Mouse (Mus musculus): ENCODE data around the gene Trub2. TPM values are rescaled to one million over a fixed set of nuclear protein-coding genes. Genes with fewer than 3 reads are reported as not detected.

Gene Trub2
- polyA plus RNA-seq, 1 experiment: 42.8 TPM

DNA sequence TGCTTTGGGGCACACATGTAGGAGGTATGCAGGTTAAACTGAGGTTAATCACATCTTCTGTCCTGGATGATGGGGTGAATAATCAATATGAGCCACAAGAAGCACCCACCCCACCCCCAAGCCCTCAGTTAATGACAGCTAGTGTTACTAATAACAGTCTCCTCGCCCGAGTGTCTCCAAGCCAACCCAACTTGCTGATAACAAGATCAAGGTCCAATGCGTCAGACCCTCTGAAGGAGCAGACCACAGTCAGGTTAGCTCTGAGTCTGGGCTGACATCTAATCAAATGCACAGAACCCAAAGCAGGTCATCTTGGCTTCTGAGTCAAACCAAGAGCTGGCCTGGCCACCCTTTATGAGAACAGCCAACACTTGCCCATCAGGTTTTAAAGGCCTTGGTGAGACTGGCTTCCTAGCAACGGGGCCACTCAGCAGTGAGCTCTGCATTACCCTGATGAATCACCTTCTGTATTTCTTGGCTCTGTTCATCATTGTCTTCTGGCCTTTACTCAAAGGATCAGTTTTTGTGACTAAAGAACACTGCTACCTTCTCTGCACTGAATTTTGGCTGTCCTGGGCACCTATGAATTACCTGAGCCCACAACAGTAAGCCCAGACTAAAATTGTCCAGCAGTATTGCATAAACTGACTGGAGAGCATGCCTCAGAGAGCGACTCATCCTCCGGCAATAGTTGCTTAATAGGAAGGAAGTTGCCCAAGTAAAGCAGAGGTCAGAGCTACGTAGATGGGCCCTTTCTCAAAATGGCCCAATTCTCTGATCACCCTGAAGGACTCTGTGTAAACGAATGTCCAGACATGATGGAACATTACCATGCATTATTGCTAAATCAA is 16.5 kb downstream of the Trub2 start:
- 80% methylated on average over 8 of the region's 8 CpGs for WGBS
- TF ChIP-seq POLR2A (IDR thresholded peaks at IDR 0.05; ENCODE audit: borderline replicate concordance, insufficient read depth, low read length) (no peak), CTCF (IDR thresholded peaks at IDR 0.05; ENCODE audit: borderline replicate concordance, insufficient read depth, low read depth, low read length) (no peak)

DNA sequence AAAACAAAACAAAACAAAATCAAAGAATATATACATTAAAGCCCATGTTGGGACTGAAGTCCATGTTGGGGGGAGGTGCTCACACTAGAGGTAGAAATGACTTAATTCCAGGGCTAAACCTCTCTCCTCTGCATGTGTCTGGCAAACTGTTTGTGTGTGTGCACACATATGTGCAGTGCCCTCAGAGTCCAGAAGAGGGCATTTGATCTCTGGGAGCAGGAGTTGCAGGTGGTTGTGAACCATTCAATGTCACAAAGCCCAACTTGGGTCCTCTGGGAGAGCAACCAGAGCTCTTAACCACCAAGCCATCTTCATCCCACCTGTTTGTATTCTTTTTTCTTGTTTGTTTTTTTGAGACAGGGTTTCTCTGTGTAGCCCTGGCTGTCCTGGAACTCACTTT is 18.1 kb downstream of the Trub2 start:
- H3K4me3 ChIP-seq (replicated peaks; ENCODE audit: insufficient read depth, low read depth, low read length): no peak overlapping the region
- no peak overlapping the region for H3K27ac ChIP-seq (ENCODE audit: insufficient read depth, low read length)
- no peaks in the 10 kb centered on the region; the same call in 1 of the 2 replicates for H3K4me1 ChIP-seq (ENCODE audit: control insufficient read depth, insufficient read depth, low read length)
- TF ChIP-seq POLR2A (IDR thresholded peaks at IDR 0.05; ENCODE audit: borderline replicate concordance, insufficient read depth, low read length): no peak
- no peak for TF ChIP-seq CTCF (IDR thresholded peaks at IDR 0.05; ENCODE audit: borderline replicate concordance, insufficient read depth, low read depth, low read length)
- no peaks in the 10 kb centered on the region for H3K27me3 ChIP-seq (ENCODE audit: control insufficient read depth, insufficient read depth, low read length)
- DNase-seq: no peak

More for the DNA sequence above, 16.5 kb downstream of the Trub2 start:
- Histone ChIP-seq H3K27me3 (ENCODE audit: control insufficient read depth, insufficient read depth, low read length) (no peaks in the 10 kb centered on the region), H3K4me3 (replicated peaks; ENCODE audit: insufficient read depth, low read depth, low read length) (no peak overlapping the region), H3K4me1 (ENCODE audit: control insufficient read depth, insufficient read depth, low read length) (no peaks in the 10 kb centered on the region; the same call in 1 of the 2 replicates), H3K27ac (ENCODE audit: insufficient read depth, low read length) (no peak overlapping the region)
- no peak for DNase-seq

DNA sequence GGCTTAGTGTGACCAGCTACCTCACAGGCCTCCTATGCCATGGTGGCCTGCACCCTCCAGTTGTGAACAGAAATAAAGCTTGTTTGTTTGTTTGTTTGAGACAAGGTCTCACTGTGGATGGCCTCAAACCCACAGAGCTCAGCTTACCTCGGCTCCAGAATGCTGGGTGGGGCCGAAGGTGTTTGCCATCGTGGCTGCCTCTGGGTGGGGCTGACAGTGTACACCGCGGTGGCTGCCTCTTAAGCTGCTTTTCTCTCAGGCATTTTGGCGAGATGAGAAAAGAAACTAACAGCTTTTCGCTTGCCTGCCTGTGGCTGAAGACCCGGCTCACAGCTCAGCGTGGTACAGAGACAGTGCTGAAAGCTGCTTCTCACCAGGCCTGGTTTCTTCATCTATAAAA is 19.4 kb downstream of the Trub2 start:
- Histone ChIP-seq H3K4me1 (ENCODE audit: control insufficient read depth, insufficient read depth, low read length) (no peaks in the 10 kb centered on the region; the same call in 1 of the 2 replicates), H3K27ac (ENCODE audit: insufficient read depth, low read length) (no peak overlapping the region), H3K27me3 (ENCODE audit: control insufficient read depth, insufficient read depth, low read length) (no peaks in the 10 kb centered on the region), H3K4me3 (replicated peaks; ENCODE audit: insufficient read depth, low read depth, low read length) (no peak overlapping the region)
- WGBS: 70% methylated on average over 9 of the region's 9 CpGs
- TF ChIP-seq POLR2A (IDR thresholded peaks at IDR 0.05; ENCODE audit: borderline replicate concordance, insufficient read depth, low read length): no peak
- no peak for DNase-seq

DNA sequence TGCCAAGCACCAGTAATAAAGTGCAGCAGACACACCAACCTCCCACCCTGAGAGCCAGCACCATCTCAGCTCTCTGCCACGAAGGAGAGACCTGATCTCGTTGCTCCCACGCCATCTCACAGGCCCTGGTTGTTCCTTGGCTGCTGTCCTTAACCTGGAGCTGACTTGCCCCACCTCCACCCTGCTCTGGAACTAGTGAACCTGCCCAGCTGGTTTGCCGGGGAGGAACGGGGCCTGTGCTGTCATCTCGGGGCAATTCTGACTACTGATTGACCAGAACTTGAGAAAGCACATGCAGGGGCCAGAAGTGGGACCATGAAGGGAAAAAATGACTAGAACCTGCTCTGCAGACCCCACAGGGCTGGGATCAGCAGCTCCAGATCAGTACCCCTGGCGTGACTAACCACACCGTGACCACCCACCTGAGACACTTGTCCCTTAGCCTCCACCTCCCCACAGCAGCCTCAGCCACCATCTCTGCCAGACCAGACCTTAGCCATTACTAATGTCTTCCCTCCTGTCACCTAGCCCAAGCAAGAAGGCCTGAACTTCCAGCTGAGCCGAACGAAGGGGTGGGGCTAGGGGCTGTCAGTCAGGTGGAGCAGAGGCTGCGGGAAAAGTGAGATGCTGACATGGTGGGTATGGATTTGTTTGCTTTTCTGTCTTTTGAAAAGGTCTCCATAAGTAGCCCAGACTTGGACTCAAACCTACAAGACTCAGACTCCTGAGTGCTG is 20.2 kb downstream of the Trub2 start:
- TF ChIP-seq CTCF (IDR thresholded peaks at IDR 0.05; ENCODE audit: borderline replicate concordance, insufficient read depth, low read depth, low read length) (no peak), POLR2A (IDR thresholded peaks at IDR 0.05; ENCODE audit: borderline replicate concordance, insufficient read depth, low read length) (no peak)
- no peaks in the 10 kb centered on the region; the same call in 1 of the 2 replicates for H3K4me1 ChIP-seq (ENCODE audit: control insufficient read depth, insufficient read depth, low read length)

DNA sequence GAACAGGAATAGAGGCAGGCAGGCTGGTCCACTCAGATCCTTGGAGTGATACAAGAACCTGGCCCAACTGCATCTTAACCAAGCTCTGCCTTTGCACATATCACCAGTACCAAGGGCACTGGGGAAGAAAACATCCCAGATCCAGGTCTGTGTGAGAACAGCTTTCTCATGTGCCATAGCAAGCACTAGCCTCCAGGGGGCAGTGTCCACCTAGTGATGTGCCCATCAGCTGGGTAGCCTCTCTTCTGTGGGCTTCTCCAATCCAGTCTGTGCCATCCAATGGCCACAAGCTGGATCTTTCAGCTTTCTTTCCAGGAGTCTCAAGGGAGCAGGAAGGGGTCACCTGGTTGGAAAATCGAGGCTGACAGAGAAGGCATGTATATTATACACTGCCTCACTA is 23.5 kb downstream of the Trub2 start:
- DNase-seq: peak; percentile 57 to 74
- H3K27me3 ChIP-seq (ENCODE audit: control insufficient read depth, insufficient read depth, low read length): no peaks in the 10 kb centered on the region
- no peak overlapping the region for H3K4me3 ChIP-seq (replicated peaks; ENCODE audit: insufficient read depth, low read depth, low read length)
- H3K27ac ChIP-seq (ENCODE audit: insufficient read depth, low read length): no peak overlapping the region
- WGBS: 0% methylated on average over 1 of the region's 1 CpGs
- TF ChIP-seq CTCF (IDR thresholded peaks at IDR 0.05; ENCODE audit: borderline replicate concordance, insufficient read depth, low read depth, low read length) (peak; percentile 94), POLR2A (IDR thresholded peaks at IDR 0.05; ENCODE audit: borderline replicate concordance, insufficient read depth, low read length) (no peak)
- no peaks in the 10 kb centered on the region; the same call in 1 of the 2 replicates for H3K4me1 ChIP-seq (ENCODE audit: control insufficient read depth, insufficient read depth, low read length)

More for the DNA sequence above, 20.2 kb downstream of the Trub2 start:
- WGBS: 69% methylated on average over 11 of the region's 11 CpGs
- H3K4me3 ChIP-seq (replicated peaks; ENCODE audit: insufficient read depth, low read depth, low read length): no peak overlapping the region
- no peak overlapping the region for H3K27ac ChIP-seq (ENCODE audit: insufficient read depth, low read length)
- no peak for DNase-seq
- no peaks in the 10 kb centered on the region for H3K27me3 ChIP-seq (ENCODE audit: control insufficient read depth, insufficient read depth, low read length)

DNA sequence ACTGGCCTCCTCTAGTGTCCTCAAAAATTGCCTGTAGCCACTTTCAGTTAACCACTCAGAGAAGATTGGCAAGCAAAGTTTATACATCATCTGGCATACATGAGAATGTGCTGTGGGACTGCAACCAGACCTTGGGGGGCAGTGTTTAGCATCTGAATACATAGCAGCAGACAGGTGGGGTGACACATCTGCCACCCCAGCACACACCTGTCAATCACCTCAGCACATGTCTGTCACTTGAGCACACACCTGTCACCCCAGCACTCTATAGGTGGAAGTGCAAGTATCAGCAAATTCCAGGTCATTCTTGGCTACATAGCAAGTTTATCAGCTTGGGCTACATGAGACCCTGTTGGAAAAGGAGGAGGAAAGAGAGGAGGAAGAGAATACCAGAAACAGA is 32.6 kb downstream of the Trub2 start:
- Histone ChIP-seq H3K4me3 (replicated peaks; ENCODE audit: insufficient read depth, low read depth, low read length) (no peak overlapping the region), H3K4me1 (ENCODE audit: control insufficient read depth, insufficient read depth, low read length) (no peaks in the 10 kb centered on the region), H3K27me3 (ENCODE audit: control insufficient read depth, insufficient read depth, low read length) (peaks cover 1% of the 10 kb centered on the region; the same call in 1 of the 2 replicates), H3K27ac (ENCODE audit: insufficient read depth, low read length) (no peak overlapping the region)
- TF ChIP-seq CTCF (IDR thresholded peaks at IDR 0.05; ENCODE audit: borderline replicate concordance, insufficient read depth, low read depth, low read length): no peak
- TF ChIP-seq POLR2A (IDR thresholded peaks at IDR 0.05; ENCODE audit: borderline replicate concordance, insufficient read depth, low read length): no peak
- DNase-seq: no peak

DNA sequence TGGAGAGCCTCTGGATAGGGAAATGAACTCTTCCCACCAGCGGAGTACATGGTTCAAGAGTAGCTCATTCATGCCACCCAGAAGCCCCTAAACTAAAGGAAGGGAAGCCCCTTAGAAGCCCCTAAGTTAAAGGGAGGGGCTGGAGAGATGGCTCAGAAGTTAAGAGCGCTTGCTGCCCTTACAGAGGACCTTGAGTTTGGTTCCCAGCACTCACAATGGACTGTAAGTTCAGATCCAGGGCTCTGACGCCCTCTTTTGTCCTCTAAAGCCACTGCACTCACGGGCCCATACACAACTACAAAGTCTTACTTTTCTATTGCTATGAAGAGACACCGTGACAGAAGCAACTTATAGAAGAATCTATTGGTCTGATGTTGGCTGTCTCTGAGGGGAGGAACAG is 35.9 kb downstream of the Trub2 start:
- no peak overlapping the region for H3K4me3 ChIP-seq (replicated peaks; ENCODE audit: insufficient read depth, low read depth, low read length)
- H3K4me1 ChIP-seq (ENCODE audit: control insufficient read depth, insufficient read depth, low read length): no peaks in the 10 kb centered on the region
- no peak for TF ChIP-seq CTCF (IDR thresholded peaks at IDR 0.05; ENCODE audit: borderline replicate concordance, insufficient read depth, low read depth, low read length)
- TF ChIP-seq POLR2A (IDR thresholded peaks at IDR 0.05; ENCODE audit: borderline replicate concordance, insufficient read depth, low read length): no peak
- H3K27me3 ChIP-seq (ENCODE audit: control insufficient read depth, insufficient read depth, low read length): peaks cover 1% of the 10 kb centered on the region; the same call in 1 of the 2 replicates
- no peak overlapping the region for H3K27ac ChIP-seq (ENCODE audit: insufficient read depth, low read length)
- 87% methylated on average over 5 of the region's 5 CpGs for WGBS
- no peak for DNase-seq

Data from cerebellum, adult 2 months (tissue).